Mouse (Mus musculus): ENCODE measurements around the gene Olfr1122.

DNA sequence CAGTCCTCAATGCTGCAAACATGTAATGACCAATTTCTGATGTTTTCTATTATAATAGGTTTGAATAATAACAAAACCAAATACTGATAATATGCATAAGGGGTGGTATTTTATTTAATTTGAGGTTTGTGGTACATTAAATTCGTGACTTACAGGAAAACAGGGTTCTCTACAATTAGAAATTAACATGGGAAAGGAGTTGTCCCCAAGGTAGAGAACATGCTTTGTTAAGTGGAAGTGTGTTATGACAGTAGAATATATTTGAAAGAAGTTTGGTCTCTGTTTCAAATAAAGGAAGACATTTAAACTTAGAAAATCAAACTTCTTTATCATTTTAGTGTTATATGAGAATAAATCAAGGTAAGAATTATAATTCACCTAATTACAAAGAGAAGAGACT lies 16.1 kb upstream of the Olfr1122 start, which contains the start of gene Olfr1121:
- TF ChIP-seq CTCF (IDR thresholded peaks at IDR 0.05; ENCODE audit: low read depth, low read length) (no peak), POLR2A (IDR thresholded peaks at IDR 0.05; ENCODE audit: borderline replicate concordance, low read depth, low read length) (no peak)

Data from bone marrow macrophage, adult 2 months (primary cell).